Mouse (Mus musculus) olfactory bulb, adult 2 months (tissue): Measurements from ENCODE around the gene Tmx4.

Experiments
- CTCF ChIP-seq: fragments of 200-500 bp; IDR thresholded peaks from 2 replicates; pipeline ENCODE4 v1.5.1; 2012; ENCODE audit warnings: low read depth, mild to moderate bottlenecking, low read length, moderate library complexity; ENCODE audit not compliant: insufficient read depth
- POLR2A ChIP-seq: fragments of 200-500 bp; IDR thresholded peaks from 2 replicates; pipeline ENCODE4 v1.6.1; 2012; ENCODE audit warnings: mild to moderate bottlenecking, low read depth, low read length, moderate library complexity; ENCODE audit not compliant: insufficient read depth

DNA sequence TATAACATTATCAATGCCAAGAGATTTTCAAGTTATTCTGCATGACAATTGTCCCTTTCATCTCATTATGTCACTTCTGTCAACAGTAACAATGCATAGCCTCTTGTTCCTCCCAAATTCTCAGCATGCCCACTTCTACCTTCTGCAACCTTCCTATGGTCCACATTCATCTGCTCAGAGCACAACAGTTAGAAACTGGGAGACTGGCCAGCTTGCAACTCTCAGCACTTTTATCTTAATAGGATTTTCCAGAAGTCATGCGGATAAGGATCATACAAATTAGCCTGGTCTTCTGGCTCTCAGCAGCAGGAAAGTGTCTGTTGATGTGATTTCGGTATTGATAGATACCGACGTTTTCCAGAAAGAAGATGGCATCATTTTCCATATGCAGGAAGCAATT lies 58.7 kb downstream of the Tmx4 start:
- TF ChIP-seq POLR2A (no peak), CTCF (no peak)
